Mouse (Mus musculus) bone marrow macrophage, adult 2 months (primary cell): ENCODE data around the gene Opn5.

Experiments used
- CTCF ChIP-seq: IDR thresholded peaks from 2 replicates; pipeline ENCODE4 v1.5.1; 2012; ENCODE audit warnings: low read depth, mild to moderate bottlenecking, low read length, moderate library complexity
- POLR2A ChIP-seq: IDR thresholded peaks from 2 replicates; pipeline ENCODE4 v1.6.1; 2012; ENCODE audit warnings: mild to moderate bottlenecking, low read depth, low read length, borderline replicate concordance

- no peak for TF ChIP-seq CTCF
- no peak for TF ChIP-seq POLR2A
Observed at GRCm38 (mm10) chr17:42509356-42510262, 101.6 kb downstream of the Opn5 start.
